Mouse (Mus musculus) ES-Bruce4 (cell line): ENCODE measurements around the gene Hmx1. TPM values are rescaled to one million over a fixed set of nuclear protein-coding genes. Genes with fewer than 3 reads are reported as not detected.

Experiments used
- H3K27ac ChIP-seq: 2 replicates; pipeline ENCODE4 v1.5.1; 2012; ENCODE audit warnings: low read length, inconsistent platforms; ENCODE audit not compliant: insufficient read depth
- H3K27me3 ChIP-seq: 2 replicates; pipeline ENCODE4 v1.6.1; 2012; ENCODE audit warnings: mild to moderate bottlenecking, low read length, inconsistent platforms; ENCODE audit not compliant: control insufficient read depth, poor library complexity, insufficient read depth, severe bottlenecking
- H3K36me3 ChIP-seq: 2 replicates; pipeline ENCODE4 v1.6.1; 2012; ENCODE audit warnings: inconsistent platforms, mild to moderate bottlenecking, low read length, moderate library complexity; ENCODE audit not compliant: control insufficient read depth, poor library complexity, insufficient read depth, severe bottlenecking
- H3K4me1 ChIP-seq: one replicate; pipeline ENCODE4 v1.8.1; 2011; ENCODE audit warnings: low read length; ENCODE audit not compliant: control insufficient read depth, insufficient read depth
- H3K4me3 ChIP-seq: 2 replicates; pipeline ENCODE4 v1.5.1; 2011; ENCODE audit warnings: low read depth, mild to moderate bottlenecking, low read length
- H3K9ac ChIP-seq: 2 replicates; pipeline ENCODE4 v1.6.1; 2012; ENCODE audit warnings: low read depth, mild to moderate bottlenecking, inconsistent platforms; ENCODE audit not compliant: poor library complexity, severe bottlenecking
- H3K9me3 ChIP-seq: replicated peaks from 2 replicates; pipeline ENCODE4 v1.6.1; 2012; ENCODE audit warnings: mild to moderate bottlenecking, low read length, inconsistent platforms; ENCODE audit not compliant: control insufficient read depth, poor library complexity, insufficient read depth, severe bottlenecking
- CTCF ChIP-seq: IDR thresholded peaks from one replicate; pipeline ENCODE4 v1.8.1; 2011; ENCODE audit warnings: low read depth, low read length
- EP300 ChIP-seq: IDR thresholded peaks from 2 replicates; pipeline ENCODE4 v1.6.1; 2011; ENCODE audit warnings: low read depth, low read length; ENCODE audit not compliant: insufficient read depth
- POLR2A ChIP-seq: IDR thresholded peaks from one replicate; pipeline ENCODE4 v1.8.1; 2011; ENCODE audit warnings: low read length; ENCODE audit not compliant: insufficient read depth
- polyA plus RNA-seq: library from polyadenylated mRNA; stranded (reverse); fragments of >200 nt; gene quantifications from 2 replicates; pipeline ENCODE4 v1.2.4, GENCODE M21; 2011; ENCODE audit warnings: low read depth; ENCODE audit not compliant: missing spikeins, insufficient read depth, insufficient read length

Hmx1 gene
- polyA plus RNA-seq, 1 experiment: not detected

- Histone ChIP-seq H3K4me3 (no peak overlapping the region), H3K9me3 (no peaks in the 10 kb centered on the region), H3K27ac (no peak overlapping the region), H3K27me3 (no peaks in the 10 kb centered on the region), H3K9ac (no peak overlapping the region), H3K36me3 (no peaks in the 10 kb centered on the region), H3K4me1 (no peaks in the 10 kb centered on the region)
- TF ChIP-seq CTCF (peak; percentile 42), POLR2A (no peak)
These were observed 49.9 kb downstream of the Hmx1 start for GRCm38 (mm10) chr5:35438805-35439204.

GRCm38 (mm10) chr5:35440459-35440858 lies 51.6 kb downstream of the Hmx1 start:
- H3K4me3 ChIP-seq: no peak overlapping the region
- no peaks in the 10 kb centered on the region for H3K36me3 ChIP-seq
- TF ChIP-seq CTCF (no peak), EP300 (no peak), POLR2A (no peak)
- no peaks in the 10 kb centered on the region for H3K9me3 ChIP-seq
- no peaks in the 10 kb centered on the region for H3K27me3 ChIP-seq
- no peak overlapping the region for H3K9ac ChIP-seq
- H3K4me1 ChIP-seq: no peaks in the 10 kb centered on the region
- no peak overlapping the region for H3K27ac ChIP-seq

- H3K27ac ChIP-seq: no peak overlapping the region
- H3K9ac ChIP-seq: no peak overlapping the region
- no peaks in the 10 kb centered on the region for H3K9me3 ChIP-seq
- no peaks in the 10 kb centered on the region for H3K4me1 ChIP-seq
- no peak overlapping the region for H3K4me3 ChIP-seq
- no peaks in the 10 kb centered on the region for H3K36me3 ChIP-seq
- no peak for TF ChIP-seq POLR2A
- no peak for TF ChIP-seq CTCF
- TF ChIP-seq EP300: no peak
- no peaks in the 10 kb centered on the region for H3K27me3 ChIP-seq
These were observed 52.5 kb downstream of the Hmx1 start for GRCm38 (mm10) chr5:35441411-35441810.

GRCm38 (mm10) chr5:35444731-35445130 lies 55.8 kb downstream of the Hmx1 start:
- no peak for TF ChIP-seq EP300
- TF ChIP-seq POLR2A: no peak
- TF ChIP-seq CTCF: no peak
- Histone ChIP-seq H3K9me3 (no peaks in the 10 kb centered on the region), H3K27me3 (no peaks in the 10 kb centered on the region), H3K27ac (no peak overlapping the region), H3K4me1 (no peaks in the 10 kb centered on the region), H3K9ac (no peak overlapping the region), H3K36me3 (no peaks in the 10 kb centered on the region), H3K4me3 (no peak overlapping the region)

GRCm38 (mm10) chr5:35447656-35448443 lies 58.9 kb downstream of the Hmx1 start:
- no peak overlapping the region for H3K4me3 ChIP-seq
- no peak overlapping the region for H3K27ac ChIP-seq
- no peaks in the 10 kb centered on the region for H3K9me3 ChIP-seq
- H3K27me3 ChIP-seq: no peaks in the 10 kb centered on the region
- H3K9ac ChIP-seq: no peak overlapping the region
- H3K4me1 ChIP-seq: no peaks in the 10 kb centered on the region
- H3K36me3 ChIP-seq: no peaks in the 10 kb centered on the region
- TF ChIP-seq EP300: no peak
- no peak for TF ChIP-seq CTCF
- no peak for TF ChIP-seq POLR2A

Other genes starting within 250 kb of the Hmx1 start
- not detected in 2 replicates for gene Adra2c, start 110.8 kb upstream of the Hmx1 start, polyA plus RNA-seq
- 4.6 and 6.8 TPM in 2 replicates for gene Cpz, start 136.6 kb downstream of the Hmx1 start, polyA plus RNA-seq
- 10.2 and 12.5 TPM in 2 replicates for gene Trmt44, start 186.0 kb downstream of the Hmx1 start, polyA plus RNA-seq
- 11.4 and 15.1 TPM in 2 replicates for gene Acox3, start 193.9 kb downstream of the Hmx1 start, polyA plus RNA-seq